Mouse (Mus musculus) embryonic facial prominence, embryonic 15.5 days (tissue): ENCODE results near the gene Gatad2b. TPM values are rescaled to one million over a fixed set of nuclear protein-coding genes. Genes with fewer than 3 reads are reported as not detected.
A peak's percentile ranks its signal among the peaks of the same experiment; 100 is the strongest.

Source experiments
- ATAC-seq: fragments of 200-750 bp; cut with Nextera tagmentation; 2 replicates; pipeline ENCODE4 v1.8.0; 2017; ENCODE audit warnings: low read depth, moderate TSS enrichment; ENCODE audit not compliant: insufficient number of reproducible peaks, low FRiP score, low TSS enrichment
- H3K27ac ChIP-seq: fragments of 300-500 bp; sonication (generic); replicated peaks from 2 replicates; pipeline ENCODE4 v1.5.1; 2015; ENCODE audit warnings: mild to moderate bottlenecking, inconsistent platforms
- H3K27me3 ChIP-seq: fragments of 300-500 bp; sonication (generic); 2 replicates; pipeline ENCODE4 v1.6.1; 2015; ENCODE audit warnings: inconsistent platforms
- H3K36me3 ChIP-seq: fragments of 300-500 bp; sonication (generic); 2 replicates; pipeline ENCODE4 v1.6.1; 2015; ENCODE audit warnings: mild to moderate bottlenecking, inconsistent platforms
- H3K4me1 ChIP-seq: fragments of 300-500 bp; sonication (generic); 2 replicates; pipeline ENCODE4 v1.6.1; 2015; ENCODE audit warnings: inconsistent platforms
- H3K4me2 ChIP-seq: fragments of 300-500 bp; sonication (generic); replicated peaks from 2 replicates; pipeline ENCODE4 v1.6.1; 2015; ENCODE audit warnings: mild to moderate bottlenecking, inconsistent platforms
- H3K4me3 ChIP-seq: fragments of 300-500 bp; sonication (generic); replicated peaks from 2 replicates; pipeline ENCODE4 v1.5.1; 2015; ENCODE audit warnings: mild to moderate bottlenecking, inconsistent platforms
- H3K9ac ChIP-seq: fragments of 300-500 bp; sonication (generic); 2 replicates; pipeline ENCODE4 v1.6.1; 2015; ENCODE audit warnings: inconsistent platforms
- H3K9me3 ChIP-seq: fragments of 300-500 bp; sonication (generic); replicated peaks from 2 replicates; pipeline ENCODE4 v1.6.1; 2016; ENCODE audit warnings: inconsistent platforms
- WGBS: fragments of 180-500 bp; shearing (Covaris S2); methylation state at CpG from one replicate; pipeline ENCODE4 v1.1.7; 2015; 5-methylcytosine and 5-hydroxymethylcytosine counted together
- polyA plus RNA-seq: library from polyadenylated mRNA; unstranded; fragments of >200 nt; fragmentation: Nextera tagmentation; extraction: Ambion mirVana; gene quantifications from 2 replicates; pipeline ENCODE4 v1.2.1, GENCODE M21; 2015

Gatad2b gene
- polyA plus RNA-seq, 1 experiment from 2014 or later = 16.8 TPM

- H3K36me3 ChIP-seq = peaks cover 38% of the 10 kb centered on the region
- WGBS = 88% methylated on average over 20 of the region's 20 CpGs
- no peak overlapping the region for H3K9ac ChIP-seq
Observed at GRCm38 (mm10) chr3:90266901-90267775, 25.8 kb upstream of the Gatad2b start.

GRCm38 (mm10) chr3:90268190-90268589 lies 24.8 kb upstream of the Gatad2b start:
- Histone ChIP-seq H3K36me3 (peaks cover 36% of the 10 kb centered on the region), H3K4me3 (no peak overlapping the region), H3K4me2 (no peak overlapping the region), H3K9me3 (no peaks in the 10 kb centered on the region), H3K9ac (no peak overlapping the region), H3K27ac (no peak overlapping the region), H3K27me3 (no peaks in the 10 kb centered on the region), H3K4me1 (peaks cover 19% of the 10 kb centered on the region)
- WGBS = 94% methylated on average over 11 of the region's 11 CpGs
- ATAC-seq = no peak

More at GRCm38 (mm10) chr3:90266901-90267775, 25.8 kb upstream of the Gatad2b start:
- ATAC-seq = no peak
- Histone ChIP-seq H3K9me3 (no peaks in the 10 kb centered on the region), H3K4me1 (peaks cover 19% of the 10 kb centered on the region), H3K4me3 (peak overlapping the region; percentile 78; the same call in 1 of the 2 replicates), H3K4me2 (0 out of 2 replicates have a peak overlapping the region, but pooled peaks have one; percentile 70), H3K27ac (no peak overlapping the region), H3K27me3 (no peaks in the 10 kb centered on the region)

- no peak overlapping the region for H3K27ac ChIP-seq
- WGBS = 89% methylated on average over 16 of the region's 16 CpGs
- H3K4me3 ChIP-seq = no peak overlapping the region
- no peak for ATAC-seq
- peaks cover 19% of the 10 kb centered on the region for H3K4me1 ChIP-seq
- no peak overlapping the region for H3K4me2 ChIP-seq
- H3K9ac ChIP-seq = no peak overlapping the region
- H3K9me3 ChIP-seq = no peaks in the 10 kb centered on the region
- peaks cover 36% of the 10 kb centered on the region for H3K36me3 ChIP-seq
- no peaks in the 10 kb centered on the region for H3K27me3 ChIP-seq
Observed at GRCm38 (mm10) chr3:90268971-90269370, 24.0 kb upstream of the Gatad2b start.

- H3K4me3 ChIP-seq = no peak overlapping the region
- H3K4me2 ChIP-seq = no peak overlapping the region
- H3K4me1 ChIP-seq = peaks cover 12% of the 10 kb centered on the region
- ATAC-seq = no peak
- no peaks in the 10 kb centered on the region for H3K27me3 ChIP-seq
- H3K36me3 ChIP-seq = peaks cover 46% of the 10 kb centered on the region
- no peak overlapping the region for H3K9ac ChIP-seq
- WGBS = 94% methylated on average over 8 of the region's 8 CpGs
- H3K27ac ChIP-seq = no peak overlapping the region
- no peaks in the 10 kb centered on the region for H3K9me3 ChIP-seq
Observed at GRCm38 (mm10) chr3:90270784-90271183, 22.2 kb upstream of the Gatad2b start.

GRCm38 (mm10) chr3:90272170-90272569 lies 20.8 kb upstream of the Gatad2b start:
- H3K9ac ChIP-seq = no peak overlapping the region
- no peak overlapping the region for H3K27ac ChIP-seq
- ATAC-seq = no peak
- peaks cover 59% of the 10 kb centered on the region for H3K36me3 ChIP-seq
- no peaks in the 10 kb centered on the region for H3K27me3 ChIP-seq
- no peaks in the 10 kb centered on the region for H3K9me3 ChIP-seq
- no peaks in the 10 kb centered on the region for H3K4me1 ChIP-seq
- H3K4me3 ChIP-seq = no peak overlapping the region
- WGBS = 60% methylated on average over 9 of the region's 9 CpGs
- no peak overlapping the region for H3K4me2 ChIP-seq

GRCm38 (mm10) chr3:90273855-90274254 lies 19.1 kb upstream of the Gatad2b start:
- H3K4me3 ChIP-seq = no peak overlapping the region
- H3K9me3 ChIP-seq = no peaks in the 10 kb centered on the region
- H3K4me1 ChIP-seq = no peaks in the 10 kb centered on the region
- H3K36me3 ChIP-seq = peaks cover 73% of the 10 kb centered on the region
- H3K27me3 ChIP-seq = no peaks in the 10 kb centered on the region
- no peak overlapping the region for H3K27ac ChIP-seq
- ATAC-seq = no peak
- H3K9ac ChIP-seq = no peak overlapping the region
- H3K4me2 ChIP-seq = no peak overlapping the region
- 89% methylated on average over 22 of the region's 22 CpGs for WGBS

GRCm38 (mm10) chr3:90275286-90275685 lies 17.7 kb upstream of the Gatad2b start:
- Histone ChIP-seq H3K36me3 (peaks cover 79% of the 10 kb centered on the region), H3K27me3 (no peaks in the 10 kb centered on the region), H3K4me3 (no peak overlapping the region), H3K9ac (no peak overlapping the region), H3K9me3 (no peaks in the 10 kb centered on the region), H3K4me1 (no peaks in the 10 kb centered on the region), H3K27ac (no peak overlapping the region), H3K4me2 (no peak overlapping the region)
- no peak for ATAC-seq
- WGBS = 89% methylated on average over 11 of the region's 11 CpGs

- Histone ChIP-seq H3K4me3 (no peak overlapping the region), H3K27me3 (no peaks in the 10 kb centered on the region), H3K4me2 (no peak overlapping the region), H3K9me3 (no peaks in the 10 kb centered on the region), H3K36me3 (peaks cover 79% of the 10 kb centered on the region), H3K4me1 (no peaks in the 10 kb centered on the region), H3K27ac (no peak overlapping the region), H3K9ac (no peak overlapping the region)
- WGBS = 48% methylated on average over 16 of the region's 16 CpGs
- no peak for ATAC-seq
Observed at GRCm38 (mm10) chr3:90276858-90277257, 16.1 kb upstream of the Gatad2b start.

GRCm38 (mm10) chr3:90277793-90278192 lies 15.2 kb upstream of the Gatad2b start:
- Histone ChIP-seq H3K36me3 (peaks cover 71% of the 10 kb centered on the region), H3K4me1 (no peaks in the 10 kb centered on the region), H3K27ac (no peak overlapping the region), H3K4me3 (no peak overlapping the region), H3K27me3 (no peaks in the 10 kb centered on the region), H3K9me3 (no peaks in the 10 kb centered on the region), H3K4me2 (no peak overlapping the region), H3K9ac (no peak overlapping the region)
- WGBS = 89% methylated on average over 9 of the region's 9 CpGs
- ATAC-seq = no peak

- Histone ChIP-seq H3K27me3 (no peaks in the 10 kb centered on the region), H3K4me1 (no peaks in the 10 kb centered on the region), H3K36me3 (peaks cover 68% of the 10 kb centered on the region), H3K9me3 (no peaks in the 10 kb centered on the region), H3K4me2 (no peak overlapping the region), H3K9ac (no peak overlapping the region), H3K4me3 (no peak overlapping the region), H3K27ac (no peak overlapping the region)
- WGBS = 92% methylated on average over 10 of the region's 10 CpGs
- no peak for ATAC-seq
Observed at GRCm38 (mm10) chr3:90278211-90278610, 14.8 kb upstream of the Gatad2b start.

- H3K27me3 ChIP-seq = no peaks in the 10 kb centered on the region
- 93% methylated on average over 9 of the region's 9 CpGs for WGBS
- H3K9ac ChIP-seq = no peak overlapping the region
- no peaks in the 10 kb centered on the region for H3K4me1 ChIP-seq
- no peak overlapping the region for H3K4me3 ChIP-seq
- no peak overlapping the region for H3K4me2 ChIP-seq
- H3K27ac ChIP-seq = no peak overlapping the region
- peaks cover 58% of the 10 kb centered on the region for H3K36me3 ChIP-seq
- ATAC-seq = no peak
- H3K9me3 ChIP-seq = no peaks in the 10 kb centered on the region
Observed at GRCm38 (mm10) chr3:90279216-90279615, 13.8 kb upstream of the Gatad2b start.

GRCm38 (mm10) chr3:90279743-90280142 lies 13.2 kb upstream of the Gatad2b start:
- H3K36me3 ChIP-seq = peaks cover 55% of the 10 kb centered on the region
- no peaks in the 10 kb centered on the region for H3K4me1 ChIP-seq
- no peaks in the 10 kb centered on the region for H3K27me3 ChIP-seq
- no peak overlapping the region for H3K4me2 ChIP-seq
- H3K9ac ChIP-seq = no peak overlapping the region
- no peak overlapping the region for H3K27ac ChIP-seq
- no peak for ATAC-seq
- no peak overlapping the region for H3K4me3 ChIP-seq
- no peaks in the 10 kb centered on the region for H3K9me3 ChIP-seq
- 94% methylated on average over 7 of the region's 7 CpGs for WGBS
